Mouse (Mus musculus) kidney, embryonic 15.5 days (tissue): ENCODE measurements at regions not wholly inside any gene's neighbourhood (a gene's known extent, or its start where the extent isn't known, plus 50 kb on each side); places are given as distances from the start of the nearest gene placed in this dataset.

ENCODE experiments used
- ATAC-seq: fragments of 200-750 bp; cut with Nextera tagmentation; replicated peaks from 2 replicates; pipeline ENCODE4 v1.8.0; 2017; ENCODE audit warnings: moderate TSS enrichment; ENCODE audit not compliant: low FRiP score
- H3K27ac ChIP-seq: fragments of 300-500 bp; sonication (generic); 2 replicates; pipeline ENCODE4 v1.5.1; 2015; ENCODE audit warnings: mild to moderate bottlenecking, inconsistent platforms
- H3K27me3 ChIP-seq: fragments of 300-500 bp; sonication (generic); 2 replicates; pipeline ENCODE4 v1.6.1; 2015; ENCODE audit warnings: inconsistent platforms
- H3K36me3 ChIP-seq: fragments of 300-500 bp; sonication (generic); 2 replicates; pipeline ENCODE4 v1.6.1; 2015; ENCODE audit warnings: inconsistent platforms
- H3K4me1 ChIP-seq: fragments of 300-500 bp; sonication (generic); 2 replicates; pipeline ENCODE4 v1.6.1; 2015; ENCODE audit warnings: inconsistent platforms
- H3K4me2 ChIP-seq: fragments of 300-500 bp; sonication (generic); 2 replicates; pipeline ENCODE4 v1.6.1; 2015; ENCODE audit warnings: moderate library complexity, mild to moderate bottlenecking, inconsistent platforms
- H3K4me3 ChIP-seq: fragments of 300-500 bp; sonication (generic); replicated peaks from 2 replicates; pipeline ENCODE4 v1.5.1; 2015; ENCODE audit warnings: mild to moderate bottlenecking, inconsistent platforms
- H3K9ac ChIP-seq: fragments of 300-500 bp; sonication (generic); 2 replicates; pipeline ENCODE4 v1.6.1; 2015; ENCODE audit warnings: mild to moderate bottlenecking, inconsistent platforms
- H3K9me3 ChIP-seq: fragments of 300-500 bp; sonication (generic); replicated peaks from 2 replicates; pipeline ENCODE4 v1.6.1; 2016; ENCODE audit warnings: inconsistent platforms
- WGBS: fragments of 180-500 bp; shearing (Covaris S2); methylation state at CpG from one replicate; pipeline ENCODE4 v1.1.7; 2015; ENCODE audit warnings: mixed read lengths; 5-methylcytosine and 5-hydroxymethylcytosine counted together

- Histone ChIP-seq H3K9me3 (no peaks in the 10 kb centered on the region), H3K36me3 (no peaks in the 10 kb centered on the region), H3K4me2 (no peak overlapping the region), H3K9ac (no peak overlapping the region), H3K4me1 (no peaks in the 10 kb centered on the region), H3K27me3 (peaks cover 45% of the 10 kb centered on the region), H3K27ac (no peak overlapping the region), H3K4me3 (no peak overlapping the region)
- peak; percentile 83 for ATAC-seq
- 57% methylated on average over 9 of the region's 9 CpGs for WGBS
Observed at GRCm38 (mm10) chr2:109618341-109619058, 56.0 kb upstream of the Bdnf start.

GRCm38 (mm10) chr2:109619676-109620075 lies 54.8 kb upstream of the Bdnf start:
- WGBS, result 84% methylated on average over 6 of the region's 6 CpGs
- H3K27ac ChIP-seq, result no peak overlapping the region

GRCm38 (mm10) chr2:109621595-109621994 lies 52.9 kb upstream of the Bdnf start:
- Histone ChIP-seq H3K36me3 (no peaks in the 10 kb centered on the region), H3K27me3 (peaks cover 34% of the 10 kb centered on the region), H3K27ac (no peak overlapping the region), H3K9ac (no peak overlapping the region), H3K4me3 (no peak overlapping the region), H3K4me2 (no peak overlapping the region), H3K9me3 (no peaks in the 10 kb centered on the region), H3K4me1 (no peaks in the 10 kb centered on the region)
- ATAC-seq, result no peak
- WGBS, result 63% methylated on average over 9 of the region's 9 CpGs

More at GRCm38 (mm10) chr2:109619676-109620075, 54.8 kb upstream of the Bdnf start:
- H3K4me2 ChIP-seq, result no peak overlapping the region
- no peak overlapping the region for H3K9ac ChIP-seq
- H3K4me1 ChIP-seq, result no peaks in the 10 kb centered on the region
- no peaks in the 10 kb centered on the region for H3K9me3 ChIP-seq
- ATAC-seq, result no peak
- peaks cover 41% of the 10 kb centered on the region for H3K27me3 ChIP-seq
- no peaks in the 10 kb centered on the region for H3K36me3 ChIP-seq
- H3K4me3 ChIP-seq, result no peak overlapping the region
